In genomic region chr6:6856881-6857280, GRCm38 (mm10) we compare ENCODE assay signal across 25 mouse cellular contexts. TPM values are rescaled to one million over a fixed set of nuclear protein-coding genes. Genes with fewer than 3 reads are reported as not detected.
DNase-seq lines count a peak whose midpoint lies in the region; ATAC-seq and TF ChIP-seq lines count a peak whose summit lies in the region.
"Had no signal": no experiment of that assay in that cellular context is flagged by ENCODE, and none has a peak within 500 bp of the region (broad histone marks: within the 10 kb centered on the region; RNA-seq: fewer than 3 reads in every experiment).

No protein-coding gene starts in this region.

- H3K36me3 ChIP-seq in midbrain, embryonic 11.5 days (ENCODE audit: control insufficient read depth, insufficient read depth, low read length): no peaks in the 10 kb centered on the region
- H3K36me3 ChIP-seq in midbrain, embryonic 10.5 days: no peaks in the 10 kb centered on the region
- H3K36me3 ChIP-seq in embryonic facial prominence, embryonic 14.5 days (ENCODE audit: control insufficient read depth, insufficient read depth, low read length): no peaks in the 10 kb centered on the region
- no peaks in the 10 kb centered on the region for H3K36me3 ChIP-seq in forebrain, embryonic 15.5 days
- H3K36me3 ChIP-seq in midbrain, embryonic 16.5 days (ENCODE audit: control insufficient read depth, insufficient read depth, low read length): no peaks in the 10 kb centered on the region
- no peaks in the 10 kb centered on the region for H3K36me3 ChIP-seq in intestine, postnatal 0 days (ENCODE audit: control insufficient read depth, insufficient read depth)
- H3K36me3 ChIP-seq: heart, embryonic 12.5 days; neural tube, embryonic 13.5 days had no signal

- no peak overlapping the region for H3K9ac ChIP-seq in midbrain, embryonic 11.5 days (ENCODE audit: low read length)
- H3K9ac ChIP-seq in embryonic facial prominence, embryonic 14.5 days (ENCODE audit: low read depth, low read length): no peak overlapping the region
- H3K9ac ChIP-seq in forebrain, embryonic 15.5 days (replicated peaks): peak overlapping the region; percentile 49
- H3K9ac ChIP-seq in midbrain, embryonic 16.5 days (ENCODE audit: low read depth, low read length): no peak overlapping the region
- H3K9ac ChIP-seq in intestine, postnatal 0 days (ENCODE audit: low read depth, low read length): no peak overlapping the region
- H3K9ac ChIP-seq: heart, embryonic 12.5 days; neural tube, embryonic 13.5 days had no signal

- H3K4me3 ChIP-seq in midbrain, embryonic 11.5 days (ENCODE audit: low read depth, low read length): no peak overlapping the region
- no peak overlapping the region for H3K4me3 ChIP-seq in midbrain, embryonic 10.5 days
- H3K4me3 ChIP-seq in embryonic facial prominence, embryonic 14.5 days (ENCODE audit: low read depth, low read length): peak overlapping the region; percentile 15; the same call in 1 of the 2 replicates
- H3K4me3 ChIP-seq in forebrain, embryonic 15.5 days: peak overlapping the region; percentile 33
- H3K4me3 ChIP-seq in midbrain, embryonic 16.5 days (ENCODE audit: low read depth, low read length): no peak overlapping the region
- H3K4me3 ChIP-seq in intestine, postnatal 0 days (ENCODE audit: low read depth, low read length): no peak overlapping the region
- H3K4me3 ChIP-seq: erythroblast, embryonic 14.5 days; heart, embryonic 12.5 days; neural tube, embryonic 13.5 days had no signal

- DNase-seq in midbrain, embryonic 11.5 days (ENCODE audit: low spot score, missing footprints): peak; percentile 91
- no peak for DNase-seq in midbrain, embryonic 10.5 days (ENCODE audit: low spot score)
- no peak for DNase-seq in embryonic facial prominence, embryonic 14.5 days (ENCODE audit: low spot score)
- no peak for DNase-seq in right cerebral cortex, adult 2 months (ENCODE audit: low spot score in 2 of 2)
- no peak for DNase-seq in layer of hippocampus, postnatal 14 days (ENCODE audit: low spot score in 2 of 2)
- DNase-seq: adrenal gland, postnatal 14 days; gastrocnemius, postnatal 10 days; heart, postnatal 14 days; liver; lung, postnatal 10 days; thymus, postnatal 4 days had no signal

- no peak overlapping the region for H3K4me2 ChIP-seq in midbrain, embryonic 11.5 days
- peak overlapping the region; percentile 46 for H3K4me2 ChIP-seq in embryonic facial prominence, embryonic 14.5 days (ENCODE audit: low read depth, low read length)
- H3K4me2 ChIP-seq in forebrain, embryonic 15.5 days (replicated peaks): peak overlapping the region; percentile 45
- H3K4me2 ChIP-seq in midbrain, embryonic 16.5 days (ENCODE audit: low read length): peak overlapping the region; percentile 37
- H3K4me2 ChIP-seq in intestine, postnatal 0 days (replicated peaks; ENCODE audit: low read depth): no peak overlapping the region
- H3K4me2 ChIP-seq: heart, embryonic 12.5 days; neural tube, embryonic 13.5 days had no signal

- peaks cover 96% of the 10 kb centered on the region for H3K27me3 ChIP-seq in midbrain, embryonic 11.5 days (ENCODE audit: control insufficient read depth, insufficient read depth, low read length)
- H3K27me3 ChIP-seq in midbrain, embryonic 10.5 days (ENCODE audit: low read depth, poor library complexity, severe bottlenecking): peaks cover 100% of the 10 kb centered on the region
- H3K27me3 ChIP-seq in embryonic facial prominence, embryonic 14.5 days (replicated peaks; ENCODE audit: control insufficient read depth, insufficient read depth, low read length): peaks cover 96% of the 10 kb centered on the region
- peaks cover 64% of the 10 kb centered on the region for H3K27me3 ChIP-seq in forebrain, embryonic 15.5 days
- H3K27me3 ChIP-seq in midbrain, embryonic 16.5 days (ENCODE audit: control insufficient read depth, insufficient read depth, low read depth, low read length): peaks cover 61% of the 10 kb centered on the region
- peaks cover 94% of the 10 kb centered on the region for H3K27me3 ChIP-seq in intestine, postnatal 0 days (replicated peaks; ENCODE audit: control insufficient read depth, insufficient read depth, low read length)

- no peak for ATAC-seq in midbrain, embryonic 11.5 days (ENCODE audit: low FRiP score)
- ATAC-seq in embryonic facial prominence, embryonic 14.5 days (ENCODE audit: low read depth): no peak
- ATAC-seq in forebrain, embryonic 15.5 days (replicated peaks): no peak
- ATAC-seq in midbrain, embryonic 16.5 days: no peak
- no peak for ATAC-seq in intestine, postnatal 0 days
- ATAC-seq: hindbrain, embryonic 16.5 days; intestine, embryonic 16.5 days; Patski had no signal

- H3K9me3 ChIP-seq in midbrain, embryonic 11.5 days (ENCODE audit: control insufficient read depth, low read length): no peaks in the 10 kb centered on the region
- H3K9me3 ChIP-seq in midbrain, embryonic 10.5 days (replicated peaks): no peaks in the 10 kb centered on the region
- no peaks in the 10 kb centered on the region for H3K9me3 ChIP-seq in embryonic facial prominence, embryonic 14.5 days (ENCODE audit: control insufficient read depth, low read length)
- no peaks in the 10 kb centered on the region for H3K9me3 ChIP-seq in forebrain, embryonic 15.5 days
- no peaks in the 10 kb centered on the region for H3K9me3 ChIP-seq in midbrain, embryonic 16.5 days (replicated peaks; ENCODE audit: control insufficient read depth, low read length, poor library complexity, severe bottlenecking)
- H3K9me3 ChIP-seq in intestine, postnatal 0 days (ENCODE audit: control insufficient read depth): no peaks in the 10 kb centered on the region
- H3K9me3 ChIP-seq: heart, embryonic 12.5 days; neural tube, embryonic 13.5 days had no signal

- H3K4me1 ChIP-seq in midbrain, embryonic 11.5 days (ENCODE audit: control insufficient read depth, insufficient read depth, low read length): peaks cover 3% of the 10 kb centered on the region; the same call in 1 of the 2 replicates
- H3K4me1 ChIP-seq in midbrain, embryonic 10.5 days: peaks cover 24% of the 10 kb centered on the region
- no peaks in the 10 kb centered on the region for H3K4me1 ChIP-seq in embryonic facial prominence, embryonic 14.5 days (ENCODE audit: control insufficient read depth, insufficient read depth, low read length)
- peaks cover 38% of the 10 kb centered on the region for H3K4me1 ChIP-seq in forebrain, embryonic 15.5 days
- H3K4me1 ChIP-seq in midbrain, embryonic 16.5 days (ENCODE audit: control insufficient read depth, insufficient read depth, low read length): no peaks in the 10 kb centered on the region
- no peaks in the 10 kb centered on the region for H3K4me1 ChIP-seq in intestine, postnatal 0 days (replicated peaks; ENCODE audit: control insufficient read depth, insufficient read depth, low read length)

- no peak overlapping the region for H3K27ac ChIP-seq in midbrain, embryonic 11.5 days (ENCODE audit: low read depth, low read length)
- no peak overlapping the region for H3K27ac ChIP-seq in midbrain, embryonic 10.5 days (replicated peaks)
- H3K27ac ChIP-seq in embryonic facial prominence, embryonic 14.5 days (replicated peaks; ENCODE audit: low read depth, low read length): 0 out of 2 replicates have a peak overlapping the region, but pooled peaks have one; percentile 9
- peak overlapping the region; percentile 76 for H3K27ac ChIP-seq in forebrain, embryonic 15.5 days (replicated peaks)
- H3K27ac ChIP-seq in midbrain, embryonic 16.5 days (ENCODE audit: low read length): no peak overlapping the region
- no peak overlapping the region for H3K27ac ChIP-seq in intestine, postnatal 0 days (ENCODE audit: low read depth, low read length)
- H3K27ac ChIP-seq: neural tube, embryonic 13.5 days had no signal

- WGBS in midbrain, embryonic 11.5 days: 1% methylated on average over 4 of the region's 4 CpGs
- WGBS in midbrain, embryonic 10.5 days: 1% methylated on average over 4 of the region's 4 CpGs
- WGBS in embryonic facial prominence, embryonic 14.5 days: 12% methylated on average over 4 of the region's 4 CpGs
- WGBS in forebrain, embryonic 15.5 days: under 1% methylated on average over 4 of the region's 4 CpGs
- WGBS in midbrain, embryonic 16.5 days: under 1% methylated on average over 4 of the region's 4 CpGs
- WGBS in intestine, postnatal 0 days: 7% methylated on average over 4 of the region's 4 CpGs

- TF ChIP-seq CTCF in intestine, postnatal 0 days (IDR thresholded peaks at IDR 0.05; ENCODE audit: low read depth): no peak

RNA-seq across cellular contexts. Expression of gene Dlx6, which starts 6.3 kb away (rescaled TPM):
- 0.33 and 0.81 TPM in 2 replicates for polyA plus RNA-seq in midbrain, embryonic 11.5 days (2014; fragmentation: Nextera tagmentation; extraction: Ambion mirVana)
- polyA plus RNA-seq in midbrain, embryonic 10.5 days (2016; fragmentation: Nextera tagmentation; extraction: Ambion mirVana): 0.48 and 0.79 TPM in 2 replicates
- 2.8 and 3.7 TPM in 2 replicates for polyA plus RNA-seq in embryonic facial prominence, embryonic 14.5 days (2014; fragmentation: Nextera tagmentation; extraction: Ambion mirVana)
- 13.2 and 14.7 TPM in 2 replicates for polyA plus RNA-seq in forebrain, embryonic 15.5 days (2015; fragmentation: Nextera tagmentation; extraction: Ambion mirVana)
- polyA plus RNA-seq in midbrain, embryonic 16.5 days (2015; fragmentation: Nextera tagmentation; extraction: Ambion mirVana): 1.3 and 3.0 TPM in 2 replicates
- total RNA-seq in layer of hippocampus, postnatal 14 days (2021): 10 to 100 TPM in 1 of 2 experiments, 1 to 10 TPM in 1; 8.3 to 10.1 TPM
- not detected in 2 replicates for polyA plus RNA-seq in intestine, postnatal 0 days (2015; fragmentation: Nextera tagmentation; extraction: Ambion mirVana)
- total RNA-seq: adrenal gland, postnatal 14 days; heart, postnatal 14 days; megakaryocyte, adult 5-6 weeks had no signal
- polyA plus RNA-seq: erythroblast, embryonic 14.5 days; heart, embryonic 12.5 days; hindbrain, embryonic 16.5 days; intestine, embryonic 16.5 days; kidney, embryonic 16.5 days; large intestine, adult 2 months; liver, embryonic 16.5 days; neural tube, embryonic 13.5 days; spleen, adult 2 months had no signal

RNA-seq across cellular contexts. Expression of gene Dlx5, which starts 25.0 kb away (rescaled TPM):
- polyA plus RNA-seq in midbrain, embryonic 11.5 days (2014; fragmentation: Nextera tagmentation; extraction: Ambion mirVana): 5.2 and 7.7 TPM in 2 replicates
- 4.5 and 8.9 TPM in 2 replicates for polyA plus RNA-seq in midbrain, embryonic 10.5 days (2016; fragmentation: Nextera tagmentation; extraction: Ambion mirVana)
- polyA plus RNA-seq in embryonic facial prominence, embryonic 14.5 days (2014; fragmentation: Nextera tagmentation; extraction: Ambion mirVana): 38.0 and 40.2 TPM in 2 replicates
- polyA plus RNA-seq in forebrain, embryonic 15.5 days (2015; fragmentation: Nextera tagmentation; extraction: Ambion mirVana): 81.5 and 84.7 TPM in 2 replicates
- 9.7 and 20.7 TPM in 2 replicates for polyA plus RNA-seq in midbrain, embryonic 16.5 days (2015; fragmentation: Nextera tagmentation; extraction: Ambion mirVana)
- total RNA-seq in layer of hippocampus, postnatal 14 days (2021): 1 to 10 TPM; 4.7 to 6.1 TPM
- polyA plus RNA-seq in intestine, postnatal 0 days (2015; fragmentation: Nextera tagmentation; extraction: Ambion mirVana): 0.27 and 0.33 TPM in 2 replicates
- total RNA-seq: megakaryocyte, adult 5-6 weeks had no signal
- polyA plus RNA-seq: erythroblast, embryonic 14.5 days; hindbrain, embryonic 16.5 days; spleen, adult 2 months had no signal

Comparison
In these comparisons a context has a peak if more than half of its experiments do, and no peak if none do; other contexts are left out.
1. H3K4me2 ChIP-seq: peak in embryonic facial prominence, embryonic 14.5 days (single experiment), forebrain, embryonic 15.5 days (single experiment) and midbrain, embryonic 16.5 days (single experiment); none in midbrain, embryonic 11.5 days (single experiment) and intestine, postnatal 0 days (single experiment).
2. H3K27ac ChIP-seq: peak in embryonic facial prominence, embryonic 14.5 days (single experiment) and forebrain, embryonic 15.5 days (single experiment); none in midbrain, embryonic 11.5 days (single experiment), midbrain, embryonic 10.5 days (single experiment), midbrain, embryonic 16.5 days (single experiment) and intestine, postnatal 0 days (single experiment).
3. H3K4me3 ChIP-seq: peak in embryonic facial prominence, embryonic 14.5 days (single experiment) and forebrain, embryonic 15.5 days (single experiment); none in midbrain, embryonic 11.5 days (single experiment), midbrain, embryonic 10.5 days (single experiment), midbrain, embryonic 16.5 days (single experiment) and intestine, postnatal 0 days (single experiment).